Mouse (Mus musculus) stomach, postnatal 0 days (tissue): ENCODE measurements at regions not wholly inside any gene's neighbourhood (a gene's known extent, or its start where the extent isn't known, plus 50 kb on each side); places are given as distances from the start of the nearest gene placed in this dataset.
A peak's percentile ranks its signal among the peaks of the same experiment; 100 is the strongest.
"Not testable (repeated sequence)": the region's sequence is repeated elsewhere in the genome, so short reads cannot be mapped to it uniquely, and the experiment has no call there.

Experiments
- ATAC-seq: fragments of 200-750 bp; cut with Nextera tagmentation; 2 replicates; pipeline ENCODE4 v1.8.0; 2017; ENCODE audit not compliant: low FRiP score, low TSS enrichment
- DNase-seq: peaks from one replicate; pipeline ENCODE4 v3.0.0-alpha.2; 2016; ENCODE audit warnings: low spot score
- H3K27ac ChIP-seq: fragments of 300-500 bp; sonication (generic); replicated peaks from 2 replicates; pipeline ENCODE4 v1.5.1; 2014; ENCODE audit warnings: mild to moderate bottlenecking, control low read depth
- H3K27me3 ChIP-seq: fragments of 300-500 bp; sonication (generic); 2 replicates; pipeline ENCODE4 v1.6.1; 2014; ENCODE audit warnings: low read length; ENCODE audit not compliant: control insufficient read depth, insufficient read depth
- H3K36me3 ChIP-seq: fragments of 300-500 bp; sonication (generic); 2 replicates; pipeline ENCODE4 v1.6.1; 2014; ENCODE audit warnings: low read length, mixed read lengths; ENCODE audit not compliant: control insufficient read depth, insufficient read depth
- H3K4me1 ChIP-seq: fragments of 300-500 bp; sonication (generic); replicated peaks from 2 replicates; pipeline ENCODE4 v1.6.1; 2014; ENCODE audit warnings: antibody characterized with exemption; ENCODE audit not compliant: control insufficient read depth, insufficient read depth
- H3K4me2 ChIP-seq: fragments of 300-500 bp; sonication (generic); replicated peaks from 2 replicates; pipeline ENCODE4 v1.6.1; 2014; ENCODE audit warnings: low read depth, mild to moderate bottlenecking, control low read depth, moderate library complexity
- H3K4me3 ChIP-seq: fragments of 300-500 bp; sonication (generic); 2 replicates; pipeline ENCODE4 v1.5.1; 2014; ENCODE audit warnings: low read depth, low read length, control low read depth
- H3K9ac ChIP-seq: fragments of 300-500 bp; sonication (generic); 2 replicates; pipeline ENCODE4 v1.6.1; 2014; ENCODE audit warnings: mild to moderate bottlenecking, low read length, control low read depth, mixed read lengths
- H3K9me3 ChIP-seq: fragments of 300-500 bp; sonication (generic); 2 replicates; pipeline ENCODE4 v1.6.1; 2016; ENCODE audit warnings: low read length; ENCODE audit not compliant: control insufficient read depth
- CTCF ChIP-seq: IDR thresholded peaks from 2 replicates; pipeline ENCODE4 v1.5.1; 2016; ENCODE audit warnings: antibody characterized with exemption, low read depth, mild to moderate bottlenecking, moderate library complexity
- EP300 ChIP-seq: optimal IDR thresholded peaks from 2 replicates; pipeline ENCODE3; 2016; ENCODE audit warnings: antibody characterized with exemption
- WGBS: fragments of 180-500 bp; shearing (Covaris S2); extraction: QIAGEN DNeasy Blood & Tissue Kit; methylation state at CpG from one replicate; pipeline ENCODE4 v1.1.7; 2014; 5-methylcytosine and 5-hydroxymethylcytosine counted together

DNA sequence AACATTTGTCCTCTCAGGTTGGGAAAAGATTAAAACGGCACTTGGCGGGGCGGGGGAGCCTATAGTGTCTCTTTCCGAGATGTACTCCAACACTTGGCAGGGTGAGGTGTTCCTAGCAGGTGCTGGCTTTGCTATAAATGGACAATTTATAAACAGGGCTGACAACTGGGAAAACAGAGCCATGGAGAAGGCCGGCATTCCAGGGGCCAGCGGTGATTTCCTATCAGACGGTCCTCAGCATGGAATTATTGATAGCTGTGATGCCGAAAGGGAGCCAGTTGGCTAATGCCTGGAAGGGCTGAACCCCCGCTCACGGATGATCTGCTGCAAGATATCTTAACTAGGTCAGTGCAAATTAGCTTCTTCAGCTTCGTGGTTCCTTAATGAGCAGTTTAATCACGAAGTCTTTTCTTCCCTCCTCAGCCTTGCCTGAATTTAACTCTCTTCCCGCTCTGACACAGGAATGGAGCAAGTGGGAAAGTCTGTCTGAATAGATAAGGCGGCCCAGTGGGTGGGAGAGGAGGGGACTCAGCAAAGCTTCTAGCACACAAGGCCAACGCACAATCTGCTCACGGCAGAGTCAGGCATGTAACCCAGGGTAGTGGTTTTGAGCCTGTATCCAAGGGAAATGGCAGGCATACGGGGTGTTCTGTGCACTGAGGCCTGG lies 61.1 kb upstream of the Map3k1 start:
- no peaks in the 10 kb centered on the region for H3K27me3 ChIP-seq
- no peak overlapping the region for H3K4me2 ChIP-seq
- no peak overlapping the region for H3K27ac ChIP-seq
- 0 out of 2 replicates have a peak, but pooled peaks cover 3% of the 10 kb centered on the region for H3K4me1 ChIP-seq
- no peak overlapping the region for H3K9ac ChIP-seq
- ATAC-seq (no peak), DNase-seq (no peak)
- H3K9me3 ChIP-seq = no peaks in the 10 kb centered on the region
- H3K4me3 ChIP-seq = no peak overlapping the region
- 44% methylated on average over 17 of the region's 17 CpGs for WGBS
- TF ChIP-seq CTCF = no peak
- no peak for TF ChIP-seq EP300
- H3K36me3 ChIP-seq = no peaks in the 10 kb centered on the region

DNA sequence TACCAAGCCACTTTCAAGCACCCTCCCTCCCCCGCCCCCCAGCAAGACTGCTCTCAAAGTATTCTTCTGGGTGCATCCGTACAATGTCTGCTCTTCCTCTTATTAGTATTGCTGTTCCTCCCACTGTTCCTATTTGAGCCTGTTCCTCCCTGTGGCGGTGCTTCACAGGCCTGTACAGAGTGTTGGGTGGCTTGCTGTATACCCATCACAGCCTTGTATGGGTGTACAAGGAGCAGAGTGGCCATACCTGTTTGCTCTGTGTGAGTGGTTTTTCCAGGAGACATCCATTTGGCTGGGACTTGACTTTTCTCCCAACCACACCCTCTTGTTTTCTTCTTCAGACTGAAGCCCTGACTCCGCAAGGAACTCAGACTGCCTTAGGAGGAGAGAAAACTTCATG lies 61.7 kb upstream of the Map3k1 start:
- ATAC-seq = peak; percentile 68
- 0 out of 2 replicates have a peak, but pooled peaks cover 3% of the 10 kb centered on the region for H3K4me1 ChIP-seq
- H3K4me3 ChIP-seq = no peak overlapping the region
- no peak overlapping the region for H3K9ac ChIP-seq
- no peaks in the 10 kb centered on the region for H3K27me3 ChIP-seq
- H3K36me3 ChIP-seq = no peaks in the 10 kb centered on the region
- H3K27ac ChIP-seq = no peak overlapping the region
- H3K9me3 ChIP-seq = no peaks in the 10 kb centered on the region
- DNase-seq = peak; percentile 36
- H3K4me2 ChIP-seq = no peak overlapping the region
- TF ChIP-seq CTCF (no peak), EP300 (no peak)
- 79% methylated on average over 4 of the region's 4 CpGs for WGBS

DNA sequence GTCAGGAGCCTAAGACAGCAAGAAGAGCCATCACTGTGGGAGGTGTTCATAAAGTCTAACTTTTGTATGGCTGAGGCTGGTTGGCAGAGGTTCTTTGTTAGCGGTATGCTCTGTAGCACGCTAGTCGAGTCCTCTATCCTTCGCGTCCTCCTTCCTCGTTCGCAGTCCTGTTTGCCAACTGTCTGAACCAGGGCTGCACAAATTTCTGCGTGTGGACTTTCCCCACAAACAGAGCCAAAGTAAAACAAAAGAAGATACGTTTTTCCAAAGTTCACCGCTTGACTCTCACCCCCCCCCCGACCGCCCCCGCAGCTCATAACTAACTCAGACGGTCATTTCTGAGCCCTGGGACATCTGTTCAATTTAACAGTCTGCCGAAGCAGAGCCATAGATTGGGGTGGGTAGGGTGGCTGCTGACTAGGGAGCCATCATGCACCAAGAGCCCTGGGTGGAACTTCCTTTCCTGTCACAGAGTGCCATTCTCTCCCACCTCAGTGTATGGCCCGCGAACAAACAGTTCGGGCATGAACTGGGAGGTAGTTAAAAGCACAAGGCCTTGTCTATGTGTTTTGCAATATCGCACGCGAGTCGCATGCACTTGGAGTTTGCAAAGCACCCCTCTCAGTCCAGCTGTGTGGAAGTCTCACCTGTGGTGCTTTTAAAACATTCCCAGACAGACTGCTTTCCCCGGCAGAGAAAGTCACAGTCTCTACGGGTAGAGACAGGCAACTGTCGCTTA lies 63.0 kb upstream of the Map3k1 start:
- H3K9ac ChIP-seq = no peak overlapping the region
- no peak overlapping the region for H3K27ac ChIP-seq
- TF ChIP-seq CTCF (no peak), EP300 (no peak)
- ATAC-seq (no peak), DNase-seq (no peak)
- H3K27me3 ChIP-seq = no peaks in the 10 kb centered on the region
- no peaks in the 10 kb centered on the region for H3K9me3 ChIP-seq
- H3K36me3 ChIP-seq = no peaks in the 10 kb centered on the region
- no peak overlapping the region for H3K4me3 ChIP-seq
- H3K4me2 ChIP-seq = no peak overlapping the region
- 80% methylated on average over 25 of the region's 25 CpGs for WGBS
- H3K4me1 ChIP-seq = 0 out of 2 replicates have a peak, but pooled peaks cover 3% of the 10 kb centered on the region

DNA sequence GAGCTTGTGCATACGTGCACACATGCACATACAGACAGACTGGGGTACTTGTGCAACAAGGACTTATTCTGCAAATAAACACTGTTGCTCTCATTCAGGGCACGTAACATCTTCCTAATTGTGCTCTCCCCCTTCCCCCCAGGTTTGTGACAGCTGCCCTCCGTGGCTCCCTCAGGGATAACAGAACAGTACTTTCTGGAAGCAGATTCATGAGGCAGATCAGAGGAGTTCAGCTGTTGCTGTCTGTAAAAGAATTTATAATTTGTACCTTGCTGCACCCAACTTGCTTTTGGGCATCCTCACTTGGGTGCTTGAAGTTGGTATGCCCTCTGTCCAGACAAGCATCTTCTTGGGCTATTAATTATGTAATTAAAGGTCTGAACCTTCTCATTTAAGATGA lies 65.5 kb upstream of the Map3k1 start:
- Histone ChIP-seq H3K4me1 (0 out of 2 replicates have a peak, but pooled peaks cover 3% of the 10 kb centered on the region), H3K4me2 (no peak overlapping the region), H3K4me3 (no peak overlapping the region), H3K9ac (no peak overlapping the region), H3K27ac (no peak overlapping the region), H3K9me3 (no peaks in the 10 kb centered on the region), H3K27me3 (no peaks in the 10 kb centered on the region), H3K36me3 (no peaks in the 10 kb centered on the region)
- 78% methylated on average over 3 of the region's 3 CpGs for WGBS
- TF ChIP-seq CTCF = no peak
- no peak for TF ChIP-seq EP300
- DNase-seq (no peak), ATAC-seq (no peak)

DNA sequence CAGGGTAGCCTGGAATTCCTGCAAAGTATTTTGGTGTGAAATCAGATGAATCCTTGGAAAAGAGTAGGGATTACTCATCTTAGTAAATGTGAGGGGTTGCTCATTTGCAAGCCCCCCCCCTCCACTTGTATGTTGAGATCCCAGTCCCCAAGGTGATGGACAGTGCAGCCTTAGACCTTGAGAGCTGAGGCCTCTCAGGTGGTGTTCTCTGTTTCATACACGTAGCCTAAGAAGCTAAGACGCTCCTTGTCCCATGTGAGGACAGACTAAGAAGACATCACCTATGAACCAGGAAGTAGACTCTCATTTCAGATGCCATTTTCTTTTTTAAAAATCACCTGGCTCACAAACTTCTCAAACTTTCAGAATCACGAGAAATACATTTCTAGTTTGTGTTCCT lies 67.6 kb upstream of the Map3k1 start:
- Histone ChIP-seq H3K36me3 (no peaks in the 10 kb centered on the region), H3K27me3 (no peaks in the 10 kb centered on the region), H3K4me1 (no peaks in the 10 kb centered on the region), H3K9me3 (no peaks in the 10 kb centered on the region), H3K4me2 (no peak overlapping the region), H3K27ac (no peak overlapping the region), H3K9ac (no peak overlapping the region), H3K4me3 (no peak overlapping the region)
- WGBS = 56% methylated on average over 3 of the region's 3 CpGs
- peak; percentile 59; the same call in 1 of the 2 replicates for ATAC-seq
- TF ChIP-seq CTCF = no peak
- no peak for TF ChIP-seq EP300
- no peak for DNase-seq

DNA sequence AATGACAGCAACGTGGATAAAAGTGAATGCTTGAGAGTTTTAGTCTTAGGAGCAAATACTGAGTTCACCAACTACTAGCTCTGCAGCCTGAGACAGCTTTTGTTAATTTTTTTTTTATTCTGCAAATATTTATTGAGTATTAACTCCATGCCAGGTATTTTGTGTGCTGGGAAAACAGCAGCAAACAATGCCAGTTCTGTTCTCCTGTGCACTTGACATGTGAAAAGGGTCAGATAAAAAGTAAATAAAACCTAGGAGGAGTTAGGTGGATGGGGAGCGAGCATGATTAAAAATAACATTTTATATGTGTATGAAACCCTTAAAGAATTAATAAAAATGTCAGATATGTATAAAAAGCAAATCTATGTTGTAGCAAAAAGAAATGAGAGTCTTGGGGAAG lies 68.1 kb upstream of the Map3k1 start:
- no peak overlapping the region for H3K27ac ChIP-seq
- H3K4me2 ChIP-seq = no peak overlapping the region
- DNase-seq (no peak), ATAC-seq (peak; percentile 61; the same call in 1 of the 2 replicates)
- H3K9ac ChIP-seq = no peak overlapping the region
- 45% methylated on average over 2 of the region's 2 CpGs for WGBS
- no peaks in the 10 kb centered on the region for H3K36me3 ChIP-seq
- no peaks in the 10 kb centered on the region for H3K9me3 ChIP-seq
- no peak overlapping the region for H3K4me3 ChIP-seq
- H3K27me3 ChIP-seq = no peaks in the 10 kb centered on the region
- H3K4me1 ChIP-seq = no peaks in the 10 kb centered on the region
- TF ChIP-seq EP300 (no peak), CTCF (no peak)

DNA sequence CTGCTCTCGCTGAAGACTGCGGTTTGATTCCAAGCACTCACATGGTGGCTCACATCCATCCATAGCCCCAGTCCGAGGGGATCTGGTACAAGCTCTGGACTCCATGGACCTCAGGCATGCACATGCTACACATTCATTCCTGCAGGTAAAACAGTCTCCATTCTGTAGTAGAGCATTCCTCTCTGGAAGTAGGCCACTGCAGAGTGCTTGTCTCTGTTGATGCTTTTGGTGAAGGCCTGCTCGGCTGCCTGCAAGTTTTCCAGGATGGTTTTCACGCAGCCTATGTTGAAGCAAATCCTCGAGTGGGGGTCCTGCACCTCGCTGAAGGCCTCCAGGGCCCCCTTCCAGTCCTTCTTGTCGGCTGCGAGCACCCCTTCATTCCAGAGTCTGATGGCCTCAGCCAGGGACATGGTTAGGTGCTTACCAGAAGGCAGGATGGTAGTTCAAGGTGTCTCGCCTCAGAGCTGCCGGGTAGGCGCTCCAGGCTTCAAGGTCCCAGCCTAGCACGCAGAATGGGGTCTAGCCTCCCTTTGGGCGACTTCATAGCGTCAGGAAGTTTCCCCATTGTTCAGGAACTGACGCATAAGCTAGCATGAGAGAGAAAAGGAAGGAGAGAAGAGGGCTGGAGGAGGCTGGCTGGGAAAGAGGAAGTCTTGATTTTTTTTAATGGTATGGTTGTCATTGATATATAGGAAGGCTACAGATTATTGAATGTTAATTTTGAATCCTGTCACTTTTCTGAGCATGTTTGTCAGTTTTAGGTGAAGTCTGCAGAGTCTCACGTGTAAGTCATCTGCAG lies 75.2 kb upstream of the Map3k1 start:
- H3K36me3 ChIP-seq, ATAC-seq, DNase-seq, H3K9ac ChIP-seq, H3K4me3 ChIP-seq, H3K4me2 ChIP-seq, H3K4me1 ChIP-seq, H3K9me3 ChIP-seq, H3K27ac ChIP-seq, H3K27me3 ChIP-seq: not testable (repeated sequence)
- WGBS = 85% methylated on average over 17 of the region's 17 CpGs
